Mouse (Mus musculus): ENCODE measurements around the gene Nt5c2.

DNA sequence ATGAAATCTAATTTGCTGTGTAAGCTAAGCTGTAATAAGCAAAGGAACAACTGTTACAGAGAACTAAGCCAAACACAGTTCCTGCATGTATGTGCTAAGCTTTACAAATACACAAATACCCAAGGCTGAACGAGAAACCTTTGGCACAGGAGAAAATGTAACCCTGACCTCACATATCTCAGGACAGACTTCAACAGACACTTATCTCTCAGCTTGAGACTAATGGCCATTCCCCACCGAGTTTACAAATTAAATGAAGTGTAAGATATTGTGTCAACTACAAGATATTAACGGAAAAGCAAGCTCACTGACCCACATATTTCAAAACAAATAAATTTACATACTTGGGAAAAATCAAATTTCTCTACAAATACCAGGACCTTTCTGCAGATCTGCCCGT, 86.8 kb downstream of the Nt5c2 start:
- no peak for TF ChIP-seq POLR2A (IDR thresholded peaks at IDR 0.05; ENCODE audit: borderline replicate concordance, extremely low read depth, low read depth, low read length)
- no peak for TF ChIP-seq CTCF (IDR thresholded peaks at IDR 0.05; ENCODE audit: insufficient read depth, low read length)

Data from lung, adult 2 months (tissue).